Mouse (Mus musculus): ENCODE results near the gene Fam168b.

DNA sequence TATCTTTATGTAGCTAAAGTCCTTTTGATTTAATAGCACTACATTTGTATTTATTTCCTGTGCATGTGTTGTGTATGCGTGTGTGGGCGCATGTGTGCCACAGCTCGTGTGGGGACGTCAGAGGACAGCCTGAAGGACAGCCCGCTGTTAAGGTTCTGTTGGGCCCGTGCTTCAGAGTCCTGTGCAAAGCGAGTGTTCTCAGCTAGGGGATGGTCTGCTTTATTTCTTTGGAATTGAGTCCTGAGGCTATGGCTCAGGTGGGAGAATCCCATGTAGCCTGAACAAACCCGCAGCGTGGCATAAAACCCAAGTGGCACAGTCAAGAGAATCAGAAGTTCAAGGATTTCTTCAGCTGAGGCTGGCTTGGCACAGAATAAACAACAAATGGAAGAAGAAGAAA is 28.3 kb upstream of the Fam168b start:
- no peak for TF ChIP-seq POLR2A (IDR thresholded peaks at IDR 0.05; ENCODE audit: control insufficient read depth, extremely low read depth, insufficient read depth, low read length, poor library complexity)
- TF ChIP-seq CTCF (IDR thresholded peaks at IDR 0.05; ENCODE audit: borderline replicate concordance, control insufficient read depth, extremely low read depth, insufficient read depth, low read length, poor library complexity), result no peak
